Mouse (Mus musculus) heart, adult 2 months (tissue): ENCODE measurements at regions not wholly inside any gene's neighbourhood (a gene's known extent, or its start where the extent isn't known, plus 50 kb on each side); places are given as distances from the start of the nearest gene placed in this dataset.

ENCODE experiments used
- DNase-seq, 2 experiments: peaks; one replicate each; pipeline ENCODE4 v3.0.0; 2021
- H3K27ac ChIP-seq: fragments of 200-600 bp; 2 replicates; pipeline ENCODE4 v1.8.1; 2022
- H3K27me3 ChIP-seq: fragments of 200-500 bp; 2 replicates; pipeline ENCODE4 v1.6.1; 2012; ENCODE audit warnings: mild to moderate bottlenecking, low read length, inconsistent platforms, mixed read lengths; ENCODE audit not compliant: control insufficient read depth, insufficient read depth
- H3K36me3 ChIP-seq: fragments of 200-500 bp; 2 replicates; pipeline ENCODE4 v1.6.1; 2012; ENCODE audit warnings: low read length, inconsistent platforms; ENCODE audit not compliant: control insufficient read depth, insufficient read depth
- H3K4me1 ChIP-seq: fragments of 200-500 bp; 2 replicates; pipeline ENCODE4 v1.6.1; 2011; ENCODE audit warnings: low read length; ENCODE audit not compliant: control insufficient read depth, insufficient read depth
- H3K4me3 ChIP-seq: fragments of 200-600 bp; 2 replicates; pipeline ENCODE4 v1.8.1; 2022
- H3K79me2 ChIP-seq: fragments of 200-500 bp; replicated peaks from 2 replicates; pipeline ENCODE4 v1.6.1; 2012; ENCODE audit warnings: mild to moderate bottlenecking, inconsistent platforms, low read length, moderate library complexity, mixed read lengths; ENCODE audit not compliant: control insufficient read depth, insufficient read depth
- H3K9ac ChIP-seq: fragments of 200-500 bp; 2 replicates; pipeline ENCODE4 v1.6.1; 2012; ENCODE audit warnings: low read depth, mild to moderate bottlenecking, control low read depth, inconsistent platforms, low read length, mixed read lengths
- CTCF ChIP-seq: fragments of 200-600 bp; IDR thresholded peaks from 2 replicates; pipeline ENCODE4 v1.8.1; 2022; ENCODE audit warnings: antibody characterized with exemption, mild to moderate bottlenecking, moderate library complexity
- EP300 ChIP-seq: fragments of 200-500 bp; IDR thresholded peaks from 2 replicates; pipeline ENCODE4 v1.6.1; 2011; ENCODE audit warnings: low read depth, low read length, control low read depth; ENCODE audit not compliant: insufficient read depth
- POLR2A ChIP-seq: fragments of 200-500 bp; IDR thresholded peaks from 2 replicates; pipeline ENCODE4 v1.6.1; 2011; ENCODE audit warnings: mild to moderate bottlenecking, low read depth, low read length, control low read depth; ENCODE audit not compliant: insufficient read depth
- WGBS: fragments of 180-500 bp; shearing (Covaris S2); methylation state at CpG from one replicate; pipeline ENCODE4 v1.1.7; 2018; 5-methylcytosine and 5-hydroxymethylcytosine counted together
- intact Hi-C: fragments of 180-260 bp; cut with DNase I; formaldehyde crosslinking; loops from one replicate; pipeline ENCODE4 v1.15.1; 2025

GRCm38 (mm10) chr11:43344767-43345561 is 81.1 kb downstream of the Pttg1 start:
- H3K27me3 ChIP-seq: no peaks in the 10 kb centered on the region
- intact Hi-C loops: loop anchor here (5.0 kb wide), 1 partner anchor 67 kb away; no protein-coding TSS in a partner anchor
- no peak overlapping the region for H3K4me3 ChIP-seq
- H3K36me3 ChIP-seq: no peaks in the 10 kb centered on the region
- no peak for DNase-seq
- H3K4me1 ChIP-seq: peaks cover 6% of the 10 kb centered on the region
- H3K27ac ChIP-seq: no peak overlapping the region
- no peaks in the 10 kb centered on the region for H3K79me2 ChIP-seq
- H3K9ac ChIP-seq: no peak overlapping the region
- no peak for TF ChIP-seq CTCF
- no peak for TF ChIP-seq EP300
- 18% methylated on average over 14 of the region's 14 CpGs for WGBS

GRCm38 (mm10) chr11:43343574-43343973 is 82.5 kb downstream of the Pttg1 start:
- intact Hi-C loops: no loop called here
- DNase-seq: no peak
- Histone ChIP-seq H3K27ac (no peak overlapping the region), H3K4me3 (no peak overlapping the region), H3K79me2 (no peaks in the 10 kb centered on the region), H3K4me1 (peaks cover 6% of the 10 kb centered on the region), H3K9ac (no peak overlapping the region), H3K27me3 (no peaks in the 10 kb centered on the region), H3K36me3 (no peaks in the 10 kb centered on the region)
- WGBS: 87% methylated on average over 5 of the region's 5 CpGs
- TF ChIP-seq CTCF: no peak
- no peak for TF ChIP-seq POLR2A
- no peak for TF ChIP-seq EP300

- Histone ChIP-seq H3K27ac (no peak overlapping the region), H3K4me1 (no peaks in the 10 kb centered on the region), H3K36me3 (no peaks in the 10 kb centered on the region), H3K79me2 (no peaks in the 10 kb centered on the region), H3K9ac (no peak overlapping the region), H3K4me3 (no peak overlapping the region), H3K27me3 (no peaks in the 10 kb centered on the region)
- intact Hi-C loops: no loop called here
- TF ChIP-seq CTCF (no peak), POLR2A (no peak)
- no peak for DNase-seq
- 88% methylated on average over 2 of the region's 2 CpGs for WGBS
Measured at GRCm38 (mm10) chr11:43338377-43338993, 87.6 kb downstream of the Pttg1 start.

- Histone ChIP-seq H3K36me3 (no peaks in the 10 kb centered on the region), H3K9ac (no peak overlapping the region), H3K27ac (no peak overlapping the region), H3K4me3 (no peak overlapping the region), H3K4me1 (no peaks in the 10 kb centered on the region), H3K27me3 (no peaks in the 10 kb centered on the region), H3K79me2 (no peaks in the 10 kb centered on the region)
- intact Hi-C loops: no loop called here
- WGBS: 67% methylated on average over 7 of the region's 7 CpGs
- no peak for TF ChIP-seq EP300
- TF ChIP-seq CTCF: no peak
- TF ChIP-seq POLR2A: no peak
- no peak for DNase-seq
Measured at GRCm38 (mm10) chr11:43335668-43336265, 90.3 kb downstream of the Pttg1 start.

- no peak for DNase-seq
- no peak overlapping the region for H3K4me3 ChIP-seq
- no peaks in the 10 kb centered on the region for H3K4me1 ChIP-seq
- no peaks in the 10 kb centered on the region for H3K79me2 ChIP-seq
- 79% methylated on average over 4 of the region's 4 CpGs for WGBS
- no peak overlapping the region for H3K27ac ChIP-seq
- no peak overlapping the region for H3K9ac ChIP-seq
- H3K36me3 ChIP-seq: no peaks in the 10 kb centered on the region
- H3K27me3 ChIP-seq: no peaks in the 10 kb centered on the region
- intact Hi-C loops: no loop called here
- no peak for TF ChIP-seq EP300
- TF ChIP-seq POLR2A: no peak
- no peak for TF ChIP-seq CTCF
Measured at GRCm38 (mm10) chr11:43333547-43333946, 92.5 kb downstream of the Pttg1 start.

- TF ChIP-seq CTCF (no peak), EP300 (no peak), POLR2A (no peak)
- 73% methylated on average over 4 of the region's 4 CpGs for WGBS
- Histone ChIP-seq H3K4me3 (no peak overlapping the region), H3K4me1 (no peaks in the 10 kb centered on the region), H3K9ac (no peak overlapping the region), H3K79me2 (no peaks in the 10 kb centered on the region), H3K27ac (no peak overlapping the region), H3K36me3 (no peaks in the 10 kb centered on the region), H3K27me3 (no peaks in the 10 kb centered on the region)
- intact Hi-C loops: no loop called here
- DNase-seq: no peak
Measured at GRCm38 (mm10) chr11:43313996-43314395, 112.1 kb downstream of the Pttg1 start.
